In the genomic region with DNA sequence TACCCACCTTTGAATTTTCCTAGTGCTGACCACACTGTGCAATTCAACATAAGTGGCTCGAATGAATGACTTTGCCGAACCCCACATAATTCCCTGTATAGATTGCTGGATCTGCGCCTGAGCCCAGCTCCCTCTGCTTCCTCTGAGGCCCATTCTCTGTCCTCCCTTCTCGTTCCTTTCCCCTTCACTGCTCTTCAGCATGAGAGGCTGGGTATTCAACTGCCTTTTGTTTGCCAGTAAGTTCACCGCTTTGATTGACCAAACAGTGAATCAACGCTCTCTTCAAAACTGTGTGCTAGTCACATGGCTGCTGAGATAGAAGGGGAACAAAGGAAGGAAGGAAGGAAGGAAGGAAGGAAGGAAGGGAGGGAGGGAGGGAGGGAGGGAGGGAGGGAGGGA, we compare ENCODE assay signal across 16 mouse cellular contexts. TPM values are rescaled to one million over a fixed set of nuclear protein-coding genes. Genes with fewer than 3 reads are reported as not detected.
"Had no signal": no experiment of that assay in that cellular context is flagged by ENCODE, and none has a peak within 500 bp of the region (broad histone marks: within the 10 kb centered on the region; RNA-seq: fewer than 3 reads in every experiment).

No protein-coding gene starts in this region.

- H3K36me3 ChIP-seq: kidney, embryonic 15.5 days; liver, embryonic 15.5 days; midbrain, embryonic 13.5 days had no signal

- H3K27ac ChIP-seq: kidney, embryonic 15.5 days; left cerebral cortex, adult 2 months; liver, embryonic 15.5 days; midbrain, embryonic 13.5 days; stomach, postnatal 0 days had no signal

- H3K4me2 ChIP-seq: kidney, embryonic 15.5 days; liver, embryonic 11.5 days; liver, embryonic 15.5 days; midbrain, embryonic 13.5 days had no signal

- ATAC-seq: lung, postnatal 0 days; midbrain, embryonic 13.5 days had no signal

- H3K9me3 ChIP-seq: kidney, embryonic 15.5 days; liver, embryonic 15.5 days; midbrain, embryonic 13.5 days had no signal

- H3K9ac ChIP-seq: kidney, embryonic 15.5 days; liver, embryonic 15.5 days; midbrain, embryonic 13.5 days had no signal

- H3K27me3 ChIP-seq: kidney, embryonic 15.5 days; liver, embryonic 15.5 days; midbrain, embryonic 13.5 days had no signal

- H3K4me3 ChIP-seq: kidney, embryonic 15.5 days; left cerebral cortex, adult 2 months; liver, embryonic 15.5 days; midbrain, embryonic 13.5 days had no signal

- DNase-seq: kidney, postnatal 25 days; lung, adult 2 months; lung, postnatal 36 days; thymus, postnatal 14 days had no signal

- H3K4me1 ChIP-seq: kidney, embryonic 15.5 days; liver, embryonic 15.5 days; midbrain, embryonic 13.5 days had no signal

RNA-seq across cellular contexts. Expression of a gene that starts 4.3 kb away (rescaled TPM):
- total RNA-seq: layer of hippocampus, postnatal 25 days; left cerebral cortex, adult 2 months; left cerebral cortex, postnatal 14 days; megakaryocyte progenitor cell, adult 5-6 weeks; midbrain, postnatal 0 days had no signal
- polyA plus RNA-seq: kidney, embryonic 15.5 days; liver, embryonic 11.5 days; liver, embryonic 15.5 days; lung, adult 2 months; lung, postnatal 0 days; midbrain, embryonic 13.5 days; midbrain, postnatal 0 days; neural tube, embryonic 14.5 days; stomach, postnatal 0 days had no signal
